Comparison of ENCODE assay signal across 14 mouse cellular contexts in genomic region chr13:26150426-26150825, GRCm38 (mm10).
"Had no signal": no experiment of that assay in that cellular context is flagged by ENCODE, and none has a peak within 500 bp of the region (broad histone marks: within the 10 kb centered on the region; RNA-seq: fewer than 3 reads in every experiment).

No protein-coding gene starts in this region.

- H3K27ac ChIP-seq: limb, embryonic 15.5 days; liver, embryonic 12.5 days; midbrain, embryonic 13.5 days; neural tube, embryonic 15.5 days had no signal

- H3K36me3 ChIP-seq: limb, embryonic 15.5 days; liver, embryonic 12.5 days; midbrain, embryonic 13.5 days; neural tube, embryonic 15.5 days had no signal

- H3K9me3 ChIP-seq: limb, embryonic 15.5 days; liver, embryonic 12.5 days; midbrain, embryonic 13.5 days; neural tube, embryonic 15.5 days had no signal

- H3K4me3 ChIP-seq: limb, embryonic 15.5 days; liver, embryonic 12.5 days; midbrain, embryonic 13.5 days; myocyte; neural tube, embryonic 15.5 days had no signal

- DNase-seq: kidney, adult 8-10 months; kidney, postnatal 25 days; lung, postnatal 14 days; spleen, adult 18-20 months; thymus, adult 2 months; thymus, postnatal 25 days had no signal

- H3K4me1 ChIP-seq: liver, embryonic 12.5 days had no signal

- ATAC-seq: inflammation-experienced regulatory T-cells, adult 6 months; intestine, postnatal 0 days; liver, embryonic 12.5 days; midbrain, embryonic 13.5 days had no signal

- H3K27me3 ChIP-seq: limb, embryonic 15.5 days; liver, embryonic 12.5 days; midbrain, embryonic 13.5 days; neural tube, embryonic 15.5 days had no signal

- H3K4me2 ChIP-seq: limb, embryonic 15.5 days; liver, embryonic 12.5 days; lung, embryonic 14.5 days; midbrain, embryonic 13.5 days; neural tube, embryonic 15.5 days had no signal

- H3K9ac ChIP-seq: limb, embryonic 15.5 days; liver, embryonic 12.5 days; lung, embryonic 14.5 days; midbrain, embryonic 13.5 days; neural tube, embryonic 15.5 days had no signal
